Mouse (Mus musculus): ENCODE measurements around the gene Cd1d1. TPM values are rescaled to one million over a fixed set of nuclear protein-coding genes. Genes with fewer than 3 reads are reported as not detected.
"Not testable (repeated sequence)": the region's sequence is repeated elsewhere in the genome, so short reads cannot be mapped to it uniquely, and the experiment has no call there.

The Cd1d1 gene
- total RNA-seq (2021): under 1 TPM; 0.76 to 0.89 TPM

DNA sequence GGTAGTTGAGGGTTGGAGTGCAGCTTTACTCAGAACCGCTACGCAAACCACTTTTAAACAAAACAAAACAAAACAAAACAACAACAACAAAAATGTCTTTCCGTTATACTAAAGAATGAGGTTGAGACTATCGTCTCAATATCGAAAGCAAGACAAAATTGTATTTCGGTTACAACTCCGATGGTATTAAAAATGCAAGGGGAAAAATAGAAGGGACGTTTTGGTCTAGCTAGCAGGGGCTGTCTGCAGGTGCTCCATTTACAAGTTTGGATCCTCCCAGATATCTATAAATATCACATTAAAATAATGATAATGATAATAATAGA lies at the start of gene Cd1d1:
TSS of gene Cd1d1 (minus strand) at position 27 of the 326 bp plus-strand sequence.
- no peak for DNase-seq (ENCODE audit: low spot score in 2 of 2)
- intact Hi-C loops (cut with DNase I): no loop called here

DNA sequence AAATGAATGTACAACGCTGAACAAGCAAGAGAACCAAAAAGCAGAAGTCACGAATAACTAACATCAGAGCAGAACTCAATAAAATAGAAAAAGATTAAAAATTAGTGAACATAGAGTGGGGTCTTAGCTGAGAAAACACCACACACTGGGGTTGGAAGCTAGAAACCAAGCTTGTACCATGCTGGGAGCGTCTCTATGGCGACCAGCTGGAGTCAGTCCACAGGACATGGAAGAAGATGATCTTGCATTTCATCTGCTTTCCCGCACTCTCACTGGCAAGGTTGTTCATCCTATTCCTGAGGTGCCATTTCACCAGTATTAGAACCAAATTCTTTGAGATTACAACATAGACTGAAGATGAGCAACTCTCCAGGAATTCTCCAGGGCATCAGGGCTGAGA lies 48.6 kb upstream of the Cd1d1 start:
- no peak for DNase-seq (ENCODE audit: low spot score in 2 of 2)
- intact Hi-C loops (cut with DNase I): no loop called here

DNA sequence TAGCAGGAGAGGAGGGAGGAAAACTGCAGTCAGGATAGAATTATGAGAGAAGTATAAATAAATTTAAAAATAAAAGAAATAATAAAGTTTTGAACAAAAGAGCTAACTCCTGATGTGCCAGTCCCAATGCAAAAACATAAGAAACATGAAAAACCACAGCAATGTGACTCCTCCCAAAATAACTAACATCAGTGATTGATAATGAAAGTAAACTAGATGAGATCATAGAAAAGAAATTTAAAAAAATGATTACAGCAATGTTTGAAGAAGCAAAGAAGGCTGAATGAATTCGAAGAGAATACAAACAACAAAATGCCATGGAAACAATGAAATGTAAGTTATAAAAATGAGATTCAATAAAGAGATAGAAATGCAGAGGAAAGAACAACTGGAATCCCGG lies 42.5 kb upstream of the Cd1d1 start:
- intact Hi-C loops (cut with DNase I): no loop called here
- DNase-seq (ENCODE audit: low spot score in 2 of 2): no peak

DNA sequence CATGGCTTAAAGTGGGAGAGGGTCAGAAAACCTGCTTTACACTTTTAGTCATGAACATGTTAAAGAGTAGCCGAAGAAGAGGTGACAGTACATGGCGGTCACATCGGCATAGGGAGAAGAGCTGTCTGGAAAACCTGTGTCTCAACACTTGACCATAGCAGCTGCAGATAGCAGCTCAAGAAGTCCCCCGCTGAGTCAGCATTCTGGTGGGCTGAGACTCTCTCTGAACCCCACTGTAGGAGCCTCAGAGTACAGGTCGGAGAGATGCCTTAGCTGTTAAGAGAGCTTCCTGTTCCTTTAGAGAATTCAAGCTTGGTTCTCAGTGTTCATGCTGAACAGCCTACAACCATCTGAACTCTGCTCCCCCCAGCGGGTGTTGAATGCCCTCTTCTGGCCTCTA lies 39.3 kb upstream of the Cd1d1 start:
- no peak for DNase-seq (ENCODE audit: low spot score in 2 of 2)
- intact Hi-C loops (cut with DNase I): no loop called here

DNA sequence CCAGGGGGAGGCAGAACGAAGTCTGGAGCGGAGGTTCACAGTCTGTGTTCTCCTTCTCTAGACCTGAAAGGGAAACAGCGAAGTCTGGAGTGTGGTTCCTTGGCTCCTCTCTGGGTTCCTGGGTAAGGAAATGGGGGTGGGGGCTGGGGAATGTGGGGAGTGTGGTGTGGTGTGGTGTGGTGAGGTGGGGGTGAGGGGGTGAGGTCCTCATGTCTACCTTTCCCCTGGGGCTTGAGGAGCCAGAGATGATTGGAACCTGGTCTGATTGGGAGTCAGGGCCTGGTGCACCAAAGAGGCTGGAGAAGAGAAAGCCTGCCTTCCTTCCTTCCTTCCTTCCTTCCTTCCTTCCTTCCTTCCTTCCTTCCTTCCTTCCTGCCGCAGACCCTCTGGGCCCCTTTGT lies 34.8 kb upstream of the Cd1d1 start:
- intact Hi-C loops (cut with DNase I): loop anchor here (5.0 kb wide), 3 partner anchors 48 to 528 kb away; no protein-coding TSS in a partner anchor
- no peak for DNase-seq (ENCODE audit: low spot score in 2 of 2)

DNA sequence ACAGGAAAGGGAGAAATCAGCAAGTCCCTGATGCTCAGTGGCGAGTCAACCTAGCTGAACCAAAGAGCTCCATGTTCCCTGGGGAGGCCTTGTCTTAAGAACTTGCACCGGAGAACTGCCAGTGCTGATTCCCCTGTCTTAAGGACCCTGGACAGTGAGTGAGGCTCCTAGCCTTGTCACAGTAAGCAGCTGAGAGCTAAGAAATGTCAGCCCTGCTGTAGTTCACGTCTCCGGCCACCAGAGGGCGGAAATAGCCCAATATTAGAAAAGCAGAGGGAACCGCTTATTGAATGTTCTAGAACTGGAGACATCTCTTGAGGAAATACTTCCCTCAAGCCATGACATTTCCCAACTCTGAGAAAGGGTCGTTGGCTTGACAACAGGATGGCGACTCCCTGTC lies 34.1 kb upstream of the Cd1d1 start:
- intact Hi-C loops (cut with DNase I): loop anchor here (2.0 to 5.0 kb wide), 4 partner anchors 49 to 529 kb away; partner anchors contain the start of gene Kirrel
- DNase-seq (ENCODE audit: low spot score in 2 of 2): peak; percentile 75 to 78

DNA sequence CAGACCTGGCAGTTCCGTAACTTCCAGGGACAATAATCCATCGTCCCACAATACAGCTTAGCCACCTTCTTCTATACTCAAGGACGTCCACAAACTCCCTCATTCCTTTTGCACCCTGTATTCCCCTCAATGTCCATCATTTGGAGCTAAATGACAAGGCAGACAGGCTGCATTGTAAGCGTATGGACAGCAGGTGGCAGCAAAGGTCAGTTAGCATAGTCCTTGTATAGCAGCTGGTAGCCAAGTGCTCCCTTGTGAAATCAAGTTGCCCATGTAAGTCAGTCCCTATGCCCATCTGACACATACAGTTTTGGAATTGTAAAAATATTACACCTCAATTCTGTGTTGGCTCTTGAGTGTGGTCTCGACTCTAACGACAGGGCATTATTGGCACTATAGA lies 31.6 kb upstream of the Cd1d1 start:
- DNase-seq (ENCODE audit: low spot score in 2 of 2): peak; percentile 69 to 72
- intact Hi-C loops (cut with DNase I): loop anchor here (5.0 kb wide), 3 partner anchors 51 to 531 kb away; no protein-coding TSS in a partner anchor

DNA sequence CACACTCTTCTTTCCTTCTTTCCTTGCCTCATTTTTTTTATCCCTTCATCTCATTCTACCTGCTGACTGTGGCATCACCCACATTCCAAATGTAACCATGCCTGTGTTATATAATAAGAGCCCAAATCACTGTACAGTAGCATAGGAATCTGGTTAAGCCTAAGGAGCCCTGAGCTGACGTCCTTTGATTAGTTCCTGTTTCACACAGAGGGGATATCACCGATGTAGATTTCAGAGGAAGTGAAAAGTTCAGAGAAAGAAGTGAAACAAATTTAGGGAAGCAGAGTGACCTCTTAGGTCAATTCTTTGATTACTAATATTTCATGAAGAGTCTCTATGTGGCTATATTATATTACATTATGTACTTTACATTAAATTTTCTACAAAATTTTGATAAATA lies 18.5 kb upstream of the Cd1d1 start:
- DNase-seq (ENCODE audit: low spot score in 2 of 2): no peak
- intact Hi-C loops (cut with DNase I): no loop called here

DNA sequence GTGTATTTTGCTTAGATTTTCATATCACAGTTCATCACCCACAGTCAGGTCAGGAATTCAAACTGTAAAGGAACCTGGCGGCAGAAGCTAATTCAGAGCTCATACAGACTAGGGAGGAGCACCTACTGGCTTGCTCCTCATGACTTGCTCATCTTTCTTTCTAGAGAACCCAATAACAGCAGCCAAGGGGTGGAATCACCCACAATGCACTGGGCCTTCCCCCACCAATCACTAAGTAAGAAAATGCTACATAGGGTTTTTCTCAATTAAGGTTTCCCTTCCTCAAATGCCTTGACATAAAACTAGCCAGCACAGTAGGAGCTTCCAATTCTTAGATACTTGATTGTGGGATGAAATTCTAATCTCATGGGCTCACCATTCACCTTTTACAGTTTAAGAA lies 17.8 kb upstream of the Cd1d1 start:
- intact Hi-C loops (cut with DNase I): no loop called here
- no peak for DNase-seq (ENCODE audit: low spot score in 2 of 2)

DNA sequence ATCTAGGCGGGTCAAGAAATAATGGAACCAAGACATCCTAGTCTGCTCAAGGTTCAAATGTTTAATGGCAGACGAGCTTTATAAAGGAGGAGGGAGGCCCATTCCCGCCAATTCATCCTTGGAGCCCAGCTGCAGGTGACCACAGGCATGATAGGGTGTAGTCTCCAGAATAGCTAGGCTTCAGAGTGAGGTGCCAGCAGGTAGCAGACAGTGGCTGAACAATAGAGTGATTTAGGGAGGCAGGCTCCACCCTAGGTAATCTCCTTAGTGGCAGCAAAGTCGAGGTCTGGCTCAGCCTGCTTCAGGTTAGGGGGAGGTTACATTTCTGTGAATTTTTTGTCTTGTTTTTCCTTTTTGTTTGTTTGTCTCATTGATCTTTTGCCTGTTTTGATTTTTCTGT lies 16.7 kb upstream of the Cd1d1 start:
- intact Hi-C loops (cut with DNase I): no loop called here
- no peak for DNase-seq (ENCODE audit: low spot score in 2 of 2)

DNA sequence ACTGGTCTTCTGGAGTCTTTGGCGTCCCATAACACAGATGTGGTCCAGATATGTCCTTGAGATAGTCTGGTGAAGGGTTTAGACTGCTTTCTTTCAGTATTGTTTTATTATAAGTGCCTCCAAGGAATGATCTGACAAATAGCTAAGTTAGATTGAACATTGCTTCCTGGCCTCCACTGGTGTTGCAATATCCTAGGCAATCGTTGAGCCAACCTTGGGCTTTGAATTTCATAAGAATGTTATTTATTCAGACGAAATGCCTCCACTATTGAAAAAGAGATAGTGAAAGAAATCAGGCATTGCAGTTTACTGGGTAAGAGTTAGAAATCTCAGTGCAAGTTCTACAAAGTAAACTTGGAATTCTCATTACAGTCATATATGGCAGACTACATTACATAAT lies 13.2 kb upstream of the Cd1d1 start:
- intact Hi-C loops (cut with DNase I); DNase-seq (ENCODE audit: low spot score in 2 of 2): not testable (repeated sequence)

DNA sequence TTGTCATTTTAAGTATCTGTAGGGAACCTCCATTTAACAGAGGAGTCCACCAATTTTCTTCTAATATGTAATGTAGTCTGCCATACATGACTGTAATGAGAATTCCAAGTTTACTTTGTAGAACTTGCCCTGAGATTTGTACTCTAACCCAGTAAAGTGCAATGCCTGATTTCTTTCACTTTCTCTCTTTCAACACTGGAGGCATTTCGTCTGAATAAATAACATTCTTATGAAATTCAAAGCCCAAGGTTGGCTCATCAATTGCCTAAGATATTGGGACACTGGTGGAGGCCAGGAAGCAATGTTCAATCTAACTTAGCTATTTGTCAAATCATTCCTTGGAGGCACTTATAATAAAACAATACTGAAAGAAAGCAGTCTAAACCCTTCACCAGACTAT lies 9.0 kb upstream of the Cd1d1 start:
- intact Hi-C loops (cut with DNase I); DNase-seq (ENCODE audit: low spot score in 2 of 2): not testable (repeated sequence)

DNA sequence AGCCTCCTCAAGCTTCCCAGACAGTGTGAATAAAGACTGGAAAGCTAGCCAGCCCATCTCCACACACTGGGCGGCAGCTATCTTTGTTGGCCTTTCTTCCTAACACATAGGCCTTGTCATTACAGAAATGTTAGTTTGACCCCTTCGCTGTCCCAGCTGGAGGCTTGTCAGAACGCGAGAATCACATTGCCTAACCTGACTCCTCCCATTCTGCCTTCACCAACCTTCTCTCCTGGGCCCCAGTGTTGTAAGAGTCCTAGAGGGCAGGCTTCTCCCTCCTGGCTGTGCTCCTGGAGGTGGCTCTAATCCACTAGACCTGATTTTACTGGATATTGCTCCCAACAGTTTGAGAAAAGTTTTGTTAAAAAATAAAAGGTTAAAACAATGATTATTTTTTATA lies 1.4 kb upstream of the Cd1d1 start:
- intact Hi-C loops (cut with DNase I): no loop called here

DNA sequence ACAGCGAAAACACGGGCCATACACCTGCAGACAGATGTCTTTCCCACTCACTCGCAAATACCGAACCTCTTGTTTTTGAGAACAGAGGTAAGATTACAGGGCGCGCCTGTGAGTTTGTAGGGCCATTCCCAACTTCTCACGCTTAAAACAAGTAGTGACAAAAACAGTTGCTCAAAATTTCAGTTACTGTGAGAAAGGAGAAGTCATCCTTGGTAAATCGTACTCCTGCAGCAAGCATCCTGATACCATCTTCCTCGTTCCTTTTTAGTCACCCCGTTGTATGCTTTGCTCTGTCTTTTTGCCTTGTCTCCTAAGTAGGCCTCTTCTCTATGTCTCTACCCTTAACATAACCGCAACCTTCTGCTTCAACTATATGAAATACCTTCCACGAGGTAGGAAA lies 810 bp upstream of the Cd1d1 start:
- intact Hi-C loops (cut with DNase I): no loop called here
- DNase-seq (ENCODE audit: low spot score in 2 of 2): no peak

More for the DNA sequence above, 1.4 kb upstream of the Cd1d1 start:
- no peak for DNase-seq (ENCODE audit: low spot score in 2 of 2)

DNA sequence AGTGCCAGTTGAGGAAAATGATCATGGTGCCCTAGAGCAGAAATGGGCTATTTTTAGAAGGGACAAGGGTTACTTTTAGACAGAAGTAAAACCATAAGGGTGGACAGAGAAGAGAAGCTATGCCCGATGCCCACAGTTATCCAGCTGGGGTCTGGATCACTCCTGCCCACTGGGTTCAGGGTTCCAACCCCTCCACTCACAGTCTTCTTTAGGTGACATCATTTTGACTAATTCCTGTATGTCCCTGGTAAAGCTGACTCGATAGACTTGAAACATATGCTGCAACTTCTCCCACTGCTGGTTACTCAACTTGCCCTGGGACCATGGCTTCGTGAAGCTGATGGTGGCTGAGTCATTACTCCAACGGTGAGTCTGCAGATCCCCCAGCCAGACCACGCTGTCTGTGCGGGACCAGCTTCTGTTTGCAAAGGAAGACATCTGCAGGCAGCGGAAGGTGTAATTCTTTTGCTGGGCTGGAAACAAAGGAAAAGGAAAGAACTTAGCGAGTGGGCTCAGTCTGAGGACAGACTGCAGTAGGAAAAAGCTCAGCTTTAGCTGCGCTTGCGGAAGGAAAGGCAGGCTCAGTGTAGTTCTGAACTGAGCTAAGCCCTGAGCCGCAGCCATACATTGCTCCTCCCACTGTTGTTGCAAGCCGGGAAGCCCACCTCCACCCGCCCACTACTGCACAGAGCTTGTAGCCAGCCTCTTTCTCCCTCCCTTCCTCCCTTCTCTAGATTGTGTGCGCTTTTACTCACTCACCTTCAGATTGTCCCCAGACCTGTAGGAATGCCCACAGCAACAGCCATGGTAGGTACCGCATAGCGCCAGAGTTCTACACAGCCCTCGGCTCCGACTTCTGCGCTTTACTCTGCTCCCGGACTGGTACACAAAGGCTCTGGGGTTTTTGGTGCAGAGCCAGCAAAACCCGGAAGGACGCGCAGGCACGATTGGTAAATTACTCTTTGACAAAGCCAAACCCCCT lies 517 bp downstream of the Cd1d1 start:
- peak; percentile 32 to 53 for DNase-seq (ENCODE audit: low spot score in 2 of 2)

DNA sequence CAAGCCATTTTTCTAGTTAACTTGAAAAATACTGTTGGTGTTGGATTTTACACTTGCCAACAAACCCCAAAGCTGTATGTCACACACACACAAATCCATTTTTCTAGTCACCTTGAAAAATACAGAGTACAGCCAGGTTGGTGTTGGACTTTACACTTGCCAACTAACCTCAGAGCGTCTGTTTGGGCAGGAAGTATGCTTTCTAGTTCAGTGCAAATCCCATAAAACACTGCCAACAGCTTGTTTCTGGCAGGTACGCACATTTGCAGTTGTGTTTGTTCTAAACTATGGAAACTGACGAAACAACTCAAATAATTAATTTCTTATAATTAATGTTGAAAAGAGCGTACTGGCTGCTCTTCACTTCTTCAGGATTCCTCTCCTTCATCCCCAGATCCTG lies 3.1 kb downstream of the Cd1d1 start:
- intact Hi-C loops (cut with DNase I): no loop called here
- no peak for DNase-seq (ENCODE audit: low spot score in 2 of 2)

More for the DNA sequence above, 517 bp downstream of the Cd1d1 start:
- intact Hi-C loops (cut with DNase I): loop anchor here (1.0 kb wide), 1 partner anchor 12 kb away; no protein-coding TSS in a partner anchor

DNA sequence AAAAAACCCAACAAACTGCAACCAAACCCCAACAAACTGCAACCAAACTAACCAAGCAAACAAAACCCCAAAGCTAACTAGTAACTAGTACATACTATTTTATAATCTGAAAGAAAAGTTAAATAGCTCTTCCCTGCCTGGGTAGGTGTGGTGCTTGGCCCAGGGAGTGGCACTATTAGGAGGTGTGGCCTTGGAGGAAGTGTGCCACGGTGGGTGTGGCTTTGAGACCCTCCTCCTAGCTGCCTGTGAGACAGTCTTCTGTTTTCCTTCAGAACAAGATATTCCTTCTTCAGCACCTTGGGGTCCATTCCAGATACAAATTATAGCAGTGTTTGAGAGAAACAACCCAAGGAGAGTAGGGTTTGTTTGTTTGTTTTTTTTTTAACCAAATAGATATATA lies 3.9 kb downstream of the Cd1d1 start:
- DNase-seq (ENCODE audit: low spot score in 2 of 2): no peak
- intact Hi-C loops (cut with DNase I): no loop called here

DNA sequence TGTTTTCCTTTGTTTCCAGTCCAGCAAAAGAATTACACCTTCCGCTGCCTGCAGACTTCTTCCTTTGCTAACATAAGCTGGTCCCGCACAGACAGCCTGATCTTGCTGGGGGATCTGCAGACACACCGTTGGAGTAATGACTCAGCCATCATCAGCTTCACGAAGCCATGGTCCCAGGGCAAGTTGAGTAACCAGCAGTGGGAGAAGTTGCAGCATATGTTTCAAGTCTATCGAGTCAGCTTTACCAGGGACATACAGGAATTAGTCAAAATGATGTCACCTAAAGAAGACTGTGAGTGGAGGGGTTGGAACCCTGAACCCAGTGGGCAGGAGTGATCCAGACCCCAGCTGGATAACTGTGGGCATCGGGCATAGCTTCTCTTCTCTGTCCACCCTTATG lies 12.3 kb downstream of the Cd1d1 start:
- not testable (repeated sequence) for DNase-seq (ENCODE audit: low spot score in 2 of 2)
- intact Hi-C loops (cut with DNase I): loop anchor here (1.0 kb wide), 1 partner anchor 11 kb away; no protein-coding TSS in a partner anchor

DNA sequence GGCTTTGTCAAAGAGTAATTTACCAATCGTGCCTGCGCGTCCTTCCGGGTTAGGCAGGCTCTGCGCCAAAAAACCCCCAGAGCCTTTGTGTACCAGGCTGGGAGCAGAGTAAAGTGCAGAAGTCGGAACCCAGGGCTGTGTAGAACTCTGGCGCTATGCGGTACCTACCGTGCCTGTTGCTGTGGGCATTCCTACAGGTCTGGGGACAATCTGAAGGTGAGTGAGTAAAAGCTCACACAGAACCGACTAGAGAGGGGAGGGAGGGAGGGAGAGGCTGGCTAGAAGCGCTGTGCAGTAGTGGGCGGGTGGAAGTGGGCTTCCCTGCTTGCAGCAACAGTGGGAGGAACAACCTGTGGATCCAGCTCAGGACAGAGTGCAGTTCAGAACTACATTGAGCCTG lies 12.8 kb downstream of the Cd1d1 start:
- DNase-seq (ENCODE audit: low spot score in 2 of 2): peak in 1 of 2 experiments; percentile 18
- intact Hi-C loops (cut with DNase I): loop anchor here (1.0 kb wide), 1 partner anchor 12 kb away; no protein-coding TSS in a partner anchor

DNA sequence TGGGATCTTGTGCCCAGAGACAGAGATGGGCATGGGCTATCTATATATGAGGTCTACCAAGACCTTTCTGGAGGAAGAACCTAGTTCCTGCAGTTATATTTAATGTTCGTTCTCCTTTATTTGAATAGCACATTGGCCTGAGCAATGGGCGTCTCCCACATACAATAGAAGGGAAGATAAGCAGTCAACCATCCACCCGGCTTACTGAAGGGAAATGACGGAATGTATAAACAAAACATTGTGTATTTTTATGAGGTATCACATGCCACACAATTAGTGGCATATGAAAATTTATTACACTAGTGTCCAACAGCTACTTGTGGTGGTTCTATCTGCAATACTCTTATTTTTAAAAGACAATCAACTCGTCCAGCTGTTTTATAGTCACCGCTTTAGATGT lies 15.9 kb downstream of the Cd1d1 start:
- no peak for DNase-seq (ENCODE audit: low spot score in 2 of 2)
- intact Hi-C loops (cut with DNase I): no loop called here

DNA sequence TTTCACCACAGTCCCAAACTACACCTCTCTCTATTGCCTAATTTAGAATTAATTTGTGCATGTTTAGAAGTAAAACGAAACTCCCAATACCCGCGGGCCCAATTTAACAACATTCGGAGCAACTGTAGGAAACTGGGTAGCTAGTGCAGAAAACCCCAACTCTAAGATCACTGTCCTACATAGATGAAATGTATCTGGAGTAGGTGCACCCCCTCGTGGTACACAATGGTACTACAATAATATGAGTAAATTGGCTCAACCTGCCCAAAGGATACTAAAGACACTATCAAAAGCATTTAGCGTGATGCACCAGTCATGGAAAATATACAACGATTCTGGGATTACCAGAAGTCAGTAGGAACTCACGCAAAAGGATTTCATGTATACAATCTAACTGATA lies 22.7 kb downstream of the Cd1d1 start:
- intact Hi-C loops (cut with DNase I): loop anchor here (1.0 to 10.0 kb wide), 4 partner anchors 54 to 652 kb away; partner anchors contain the start of gene Dclk2
- DNase-seq (ENCODE audit: low spot score in 2 of 2): peak; percentile 85 to 91
